Mouse (Mus musculus) lung, adult 10 weeks (tissue): Measurements from ENCODE around the gene Ropn1. TPM values are rescaled to one million over a fixed set of nuclear protein-coding genes. Genes with fewer than 3 reads are reported as not detected.

Experiments
- polyA plus RNA-seq: library from polyadenylated mRNA; stranded (reverse); fragments of 350-450 nt; fragmentation: Illumina TruSeq; extraction: RNeasy Lipid Tissue Mini Kit (QIAGEN cat#74804); gene quantifications from one replicate; pipeline ENCODE4 v1.2.3, GENCODE M21; 2014; ENCODE audit warnings: low read depth, low replicate concordance; ENCODE audit not compliant: insufficient read depth

The Ropn1 gene
- not detected for polyA plus RNA-seq

GRCm38 (mm10) chr16:34649621-34650020 is at the start of gene Ropn1:
Gene Ropn1, plus strand, starts transcription at chr16:34649921.

DNA sequence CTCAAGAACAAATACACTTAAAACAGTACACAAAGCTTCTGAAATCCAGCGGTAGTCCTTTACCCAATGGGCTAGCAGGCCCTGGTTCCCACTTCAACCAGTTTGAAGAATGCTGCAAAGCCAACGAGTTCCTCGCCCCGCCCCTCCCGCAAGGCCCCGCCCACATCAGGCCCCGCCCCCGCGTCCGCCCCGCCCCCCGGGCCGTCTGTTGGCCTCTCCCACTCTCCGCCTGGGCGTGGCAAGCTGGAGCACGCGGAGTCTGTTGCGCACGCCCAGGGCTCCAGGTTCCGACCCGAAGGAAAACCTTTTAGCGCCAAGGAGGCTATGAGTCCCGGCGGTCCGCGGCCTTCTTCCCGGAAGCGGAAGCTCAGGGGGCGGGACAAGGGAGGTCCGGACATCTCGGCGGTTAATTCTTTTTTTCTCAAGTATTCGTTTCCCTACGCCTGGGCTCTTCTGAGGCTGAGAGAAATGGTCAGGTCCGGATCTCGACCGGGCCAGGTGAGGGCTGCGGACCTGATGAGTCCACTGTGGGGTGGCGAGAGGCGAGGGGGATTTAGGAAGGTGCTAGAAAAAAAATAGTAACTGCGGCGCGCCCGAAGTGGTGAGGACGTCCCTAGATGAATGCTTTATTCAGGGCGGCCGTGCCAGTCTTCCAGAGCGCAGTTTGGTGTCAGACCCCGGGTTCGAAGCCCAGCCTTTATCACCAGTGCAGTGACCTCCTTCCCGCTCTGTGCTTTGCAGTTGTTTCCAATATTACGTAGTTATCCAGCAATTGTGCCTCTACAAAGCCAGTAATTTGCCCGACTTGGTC is 40.8 kb downstream of the Ropn1 start, which contains the start of gene Ccdc14:
Gene Ccdc14 (plus strand): TSS at position 283 of the 811 bp plus-strand sequence.

Other genes with a start within 250 kb of the Ropn1 start
- gene Kalrn, start 76.4 kb upstream of the Ropn1 start, polyA plus RNA-seq = 5.3 TPM
- gene Ccdc14, start 40.7 kb downstream of the Ropn1 start, polyA plus RNA-seq = 1.3 TPM
- 45.1 TPM for gene Mylk, start 95.3 kb downstream of the Ropn1 start, polyA plus RNA-seq